ENCODE assay signal across 8 mouse cellular contexts in the genomic region with DNA sequence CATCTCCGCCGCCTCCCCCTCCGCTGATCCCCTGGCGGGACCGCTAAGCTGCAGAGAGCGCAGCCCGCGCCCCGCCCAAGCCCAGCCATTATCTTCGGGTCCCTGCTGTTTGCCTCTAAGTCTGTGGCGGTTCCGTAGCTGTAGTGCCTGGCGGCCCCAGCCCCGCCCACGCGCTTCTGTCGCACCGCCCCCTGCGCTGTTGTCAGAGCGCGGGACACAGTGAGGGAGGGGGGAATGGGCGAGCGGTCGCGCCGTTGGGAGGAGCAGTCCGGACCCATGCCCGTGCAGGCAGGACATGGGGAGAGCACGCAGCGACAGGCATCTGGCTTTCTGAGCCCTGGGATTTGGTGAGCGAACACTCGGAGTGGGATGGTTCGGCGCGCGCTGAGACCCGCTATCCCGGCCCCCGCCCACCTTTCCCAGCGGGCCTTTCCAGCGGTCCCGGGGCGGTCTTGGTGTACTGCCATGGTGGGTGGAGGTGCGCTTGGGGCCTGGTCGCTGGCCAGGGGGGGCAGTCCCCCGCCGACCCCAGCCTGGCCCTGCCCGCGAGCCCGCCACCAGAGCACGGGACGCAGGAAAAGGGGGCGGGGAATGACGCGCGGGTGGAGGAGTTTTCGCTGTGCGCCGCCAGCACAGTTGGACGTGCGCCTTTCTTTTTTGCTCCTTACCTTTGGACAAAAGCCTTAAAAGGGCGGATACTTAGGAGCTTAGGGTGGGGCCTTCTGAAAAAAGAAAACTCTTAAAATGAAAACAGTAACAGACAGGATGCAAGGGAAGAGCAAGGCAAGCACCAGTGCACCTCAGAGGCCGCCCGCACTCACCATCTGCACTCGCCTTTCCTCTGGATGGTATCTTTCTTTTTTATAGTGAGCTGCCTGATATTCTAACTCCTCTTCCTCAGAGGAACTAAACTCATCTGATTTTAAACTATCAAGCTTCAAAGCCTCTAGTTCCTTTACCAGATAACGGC. TPM values are rescaled to one million over a fixed set of nuclear protein-coding genes. Genes with fewer than 3 reads are reported as not detected.
DNase-seq lines count a peak whose midpoint lies in the region; ATAC-seq and TF ChIP-seq lines count a peak whose summit lies in the region.

Gene Cldn34c1 (plus strand): TSS at position 205 of the 970 bp plus-strand sequence.

- DNase-seq in G1E (ENCODE audit: low spot score), result peak; percentile 1
- peak; percentile 82 to 83 for DNase-seq in cerebellum, adult 18-20 months
- DNase-seq in heart, postnatal 14 days, result peak; percentile 85 to 87
- DNase-seq in layer of hippocampus, adult 11-12 months (ENCODE audit: low spot score), result peak; percentile 82

- intact Hi-C loops in heart, postnatal 14 days (cut with DNase I), result no loop called here

- WGBS in forebrain, embryonic 15.5 days, result 6% methylated on average over 59 of the region's 66 CpGs
- 5% methylated on average over 56 of the region's 66 CpGs for WGBS in liver, embryonic 16.5 days (ENCODE audit: insufficient replicate concordance)
- WGBS in neural tube, embryonic 12.5 days, result 7% methylated on average over 66 of the region's 66 CpGs
- 3% methylated on average over 56 of the region's 66 CpGs for WGBS in stomach, embryonic 16.5 days

- peak within 1 kb of the TSS; percentile 42 for H3K4me2 ChIP-seq in forebrain, embryonic 15.5 days (replicated peaks)
- H3K4me2 ChIP-seq in liver, embryonic 16.5 days (ENCODE audit: low read depth, low read length), result peak within 1 kb of the TSS; percentile 55
- peak within 1 kb of the TSS; percentile 47 for H3K4me2 ChIP-seq in neural tube, embryonic 12.5 days (replicated peaks)
- peak within 1 kb of the TSS; percentile 44 for H3K4me2 ChIP-seq in stomach, embryonic 16.5 days (ENCODE audit: low read depth, low read length)

- no peaks in the 10 kb centered on the region for H3K36me3 ChIP-seq in G1E (replicated peaks)
- no peaks in the 10 kb centered on the region for H3K36me3 ChIP-seq in forebrain, embryonic 15.5 days
- H3K36me3 ChIP-seq in liver, embryonic 16.5 days (ENCODE audit: control insufficient read depth, insufficient read depth), result no peaks in the 10 kb centered on the region
- no peaks in the 10 kb centered on the region for H3K36me3 ChIP-seq in neural tube, embryonic 12.5 days
- no peaks in the 10 kb centered on the region for H3K36me3 ChIP-seq in stomach, embryonic 16.5 days (ENCODE audit: control insufficient read depth, insufficient read depth, low read length)

- no peak within 1 kb of the TSS for H3K4me3 ChIP-seq in G1E (ENCODE audit: low read depth, low read length)
- H3K4me3 ChIP-seq in forebrain, embryonic 15.5 days, result peak within 1 kb of the TSS; percentile 63
- H3K4me3 ChIP-seq in liver, embryonic 16.5 days (ENCODE audit: low read depth, low read length), result peak within 1 kb of the TSS; percentile 70
- peak within 1 kb of the TSS; percentile 53 for H3K4me3 ChIP-seq in neural tube, embryonic 12.5 days
- peak within 1 kb of the TSS; percentile 57 for H3K4me3 ChIP-seq in stomach, embryonic 16.5 days (replicated peaks; ENCODE audit: low read length)

- no peaks in the 10 kb centered on the region for H3K27me3 ChIP-seq in G1E (ENCODE audit: insufficient read depth, low read length)
- no peaks in the 10 kb centered on the region for H3K27me3 ChIP-seq in forebrain, embryonic 15.5 days
- no peaks in the 10 kb centered on the region for H3K27me3 ChIP-seq in liver, embryonic 16.5 days (ENCODE audit: control insufficient read depth, insufficient read depth, low read depth, low read length)
- no peaks in the 10 kb centered on the region for H3K27me3 ChIP-seq in neural tube, embryonic 12.5 days (replicated peaks)
- no peaks in the 10 kb centered on the region for H3K27me3 ChIP-seq in stomach, embryonic 16.5 days (ENCODE audit: control insufficient read depth, insufficient read depth, low read length)

- H3K9me3 ChIP-seq in G1E (replicated peaks), result peaks cover 8% of the 10 kb centered on the region
- no peaks in the 10 kb centered on the region for H3K9me3 ChIP-seq in forebrain, embryonic 15.5 days
- H3K9me3 ChIP-seq in liver, embryonic 16.5 days (replicated peaks; ENCODE audit: control insufficient read depth, low read length), result no peaks in the 10 kb centered on the region
- H3K9me3 ChIP-seq in neural tube, embryonic 12.5 days, result no peaks in the 10 kb centered on the region
- no peaks in the 10 kb centered on the region for H3K9me3 ChIP-seq in stomach, embryonic 16.5 days (replicated peaks; ENCODE audit: control insufficient read depth, low read length)

- peak within 1 kb of the TSS; percentile 65 for H3K9ac ChIP-seq in forebrain, embryonic 15.5 days (replicated peaks)
- H3K9ac ChIP-seq in liver, embryonic 16.5 days (ENCODE audit: low read depth, low read length), result peak within 1 kb of the TSS; percentile 66
- peak within 1 kb of the TSS; percentile 73 for H3K9ac ChIP-seq in neural tube, embryonic 12.5 days
- peak within 1 kb of the TSS; percentile 56 for H3K9ac ChIP-seq in stomach, embryonic 16.5 days (ENCODE audit: low read length)

- ATAC-seq in G1E (ENCODE audit: extremely low read depth, insufficient number of reproducible peaks, low FRiP score, poor library complexity, severe bottlenecking), result no peak
- ATAC-seq in forebrain, embryonic 15.5 days (replicated peaks), result peak; percentile 98
- ATAC-seq in liver, embryonic 16.5 days (ENCODE audit: low read depth), result peak; percentile 97
- peak; percentile 99 for ATAC-seq in neural tube, embryonic 12.5 days (ENCODE audit: low FRiP score, low read depth)
- peak; percentile 98 for ATAC-seq in stomach, embryonic 16.5 days (ENCODE audit: insufficient read depth, low FRiP score)

- no peak for TF ChIP-seq CTCF in G1E (IDR thresholded peaks at IDR 0.05; ENCODE audit: low read depth, low read length)

- peak within 1 kb of the TSS; percentile 97 for H3K27ac ChIP-seq in forebrain, embryonic 15.5 days (replicated peaks)
- H3K27ac ChIP-seq in liver, embryonic 16.5 days (ENCODE audit: low read length), result peak within 1 kb of the TSS; percentile 77
- H3K27ac ChIP-seq in neural tube, embryonic 12.5 days, result peak within 1 kb of the TSS; percentile 80
- peak within 1 kb of the TSS; percentile 88 for H3K27ac ChIP-seq in stomach, embryonic 16.5 days (ENCODE audit: low read length)

- H3K4me1 ChIP-seq in G1E (ENCODE audit: insufficient read depth, low read depth, low read length), result no peaks in the 10 kb centered on the region
- no peaks in the 10 kb centered on the region for H3K4me1 ChIP-seq in forebrain, embryonic 15.5 days
- no peaks in the 10 kb centered on the region; the same call in 1 of the 2 replicates for H3K4me1 ChIP-seq in liver, embryonic 16.5 days (ENCODE audit: control insufficient read depth, low read depth, low read length)
- H3K4me1 ChIP-seq in neural tube, embryonic 12.5 days, result no peaks in the 10 kb centered on the region
- no peaks in the 10 kb centered on the region for H3K4me1 ChIP-seq in stomach, embryonic 16.5 days (ENCODE audit: control insufficient read depth, insufficient read depth, low read length)

RNA-seq across cellular contexts. Expression of gene Cldn34c1, which starts in this region (rescaled TPM):
- total RNA-seq in G1E (2014; fragmentation: Nextera tagmentation), result not detected in 2 replicates
- 0.06 and 0.44 TPM in 2 replicates for total RNA-seq in G1E (2017)
- polyA plus RNA-seq in G1E (2012), result not detected in 2 replicates
- polyA plus RNA-seq in forebrain, embryonic 15.5 days (2015; fragmentation: Nextera tagmentation; extraction: Ambion mirVana), result 31.0 and 32.8 TPM in 2 replicates
- 1 to 10 TPM; 2.7 to 6.5 TPM for total RNA-seq in heart, postnatal 14 days (2021)
- polyA plus RNA-seq in liver, embryonic 16.5 days (2015; fragmentation: Nextera tagmentation; extraction: Ambion mirVana), result 3.2 and 3.3 TPM in 2 replicates
- polyA plus RNA-seq in neural tube, embryonic 12.5 days (2016; fragmentation: Nextera tagmentation; extraction: Ambion mirVana), result 34.8 and 37.1 TPM in 2 replicates
- polyA plus RNA-seq in stomach, embryonic 16.5 days (2015; fragmentation: Nextera tagmentation; extraction: Ambion mirVana), result 9.4 and 9.8 TPM in 2 replicates

Comparison
In these comparisons a context has a peak if more than half of its experiments do, and no peak if none do; other contexts are left out.
1. Peak in DNase-seq in G1E; RNA of the gene not detected or under 1 TPM.
2. DNase-seq: peak in every context shown above with its lines; median percentile 86 in heart, postnatal 14 days; 82 in cerebellum, adult 18-20 months; 82 in layer of hippocampus, adult 11-12 months; 1 in G1E.